Mouse (Mus musculus) megakaryocyte, embryonic 14.5 days (primary cell): ENCODE results near the gene Stk11.

Experiments used
- FLI1 ChIP-seq: IDR thresholded peaks from 2 replicates; pipeline ENCODE4 v1.6.1; 2012; ENCODE audit warnings: low read length, inconsistent platforms, mixed read lengths
- GATA1 ChIP-seq: IDR thresholded peaks from 3 replicates; pipeline ENCODE4 v1.6.1; 2012; ENCODE audit warnings: mixed read lengths, low read length, inconsistent platforms, borderline replicate concordance

DNA sequence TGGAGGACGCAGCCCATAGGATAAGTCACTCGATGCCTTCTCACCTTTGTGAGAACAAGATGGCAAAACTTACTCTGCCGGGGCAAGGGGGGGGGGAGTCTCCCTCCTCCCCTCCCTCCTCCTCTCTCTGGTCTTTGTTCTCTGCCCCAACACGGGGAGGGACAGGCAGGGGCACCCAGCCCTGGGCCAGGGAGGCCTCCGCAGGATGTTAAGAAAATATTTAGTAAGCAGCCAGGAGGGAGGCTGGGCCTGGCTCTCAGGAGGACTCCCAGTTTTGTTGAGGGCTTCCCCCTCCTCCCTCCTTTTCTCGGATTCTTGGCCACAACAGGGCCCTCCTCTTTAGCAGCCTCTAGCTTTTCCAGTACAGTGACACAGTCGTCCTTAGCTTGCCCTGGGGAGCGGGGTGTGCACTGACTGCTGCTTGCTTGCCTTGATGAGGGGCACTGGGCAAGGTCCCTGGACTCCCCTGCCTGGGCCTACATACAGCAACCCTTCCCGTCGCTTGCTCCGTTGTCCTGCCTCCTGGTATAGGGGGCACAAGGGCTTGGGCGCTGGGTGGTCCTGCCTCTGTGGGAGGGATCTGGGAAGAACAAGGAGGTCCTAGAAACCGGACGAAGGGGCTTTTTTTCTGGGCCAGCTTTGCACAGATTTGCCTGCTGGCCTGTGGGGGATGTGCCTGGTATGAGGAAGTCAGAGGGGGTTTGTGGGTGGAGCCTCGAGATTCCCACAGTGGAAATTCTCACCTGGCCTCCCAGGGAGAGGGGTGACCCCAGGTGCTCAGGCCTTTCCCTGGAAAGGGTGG lies 36.7 kb downstream of the Stk11 start:
- TF ChIP-seq GATA1 = no peak
- TF ChIP-seq FLI1 = no peak
